Mouse (Mus musculus) lung, postnatal 0 days (tissue): ENCODE measurements around the gene Adamts4.

Source experiments
- CTCF ChIP-seq: IDR thresholded peaks from 2 replicates; pipeline ENCODE4 v1.5.1; 2016; ENCODE audit warnings: antibody characterized with exemption, mild to moderate bottlenecking
- EP300 ChIP-seq: IDR thresholded peaks from 2 replicates; pipeline ENCODE4 v1.6.1; 2016; ENCODE audit warnings: antibody characterized with exemption, mild to moderate bottlenecking, control low read depth

DNA sequence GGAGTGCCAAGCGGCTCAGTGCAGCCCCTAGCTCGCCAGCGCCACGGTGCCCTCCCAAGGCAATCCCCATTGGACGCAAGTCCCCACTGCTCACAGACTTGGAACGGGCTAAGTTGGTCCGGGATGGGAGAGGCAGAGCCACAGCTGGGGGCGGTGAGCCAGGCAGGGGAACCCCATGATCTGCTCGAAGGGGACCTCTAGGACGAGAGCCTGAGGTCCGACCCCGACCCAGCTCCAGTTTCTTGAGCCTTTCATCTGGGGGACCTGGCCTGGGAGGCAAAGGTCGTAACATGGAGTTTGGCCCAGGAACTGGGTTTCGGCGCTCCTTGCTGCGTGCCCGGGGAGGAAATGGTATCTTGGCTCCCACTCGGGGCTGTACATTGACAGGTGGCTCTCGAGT lies 36.3 kb downstream of the Adamts4 start:
- TF ChIP-seq CTCF (no peak), EP300 (no peak)
